Mouse (Mus musculus): ENCODE results near the gene Fbxo36.

GRCm38 (mm10) chr1:84935668-84936067 is 96.0 kb downstream of the Fbxo36 start:
- no peak for TF ChIP-seq CTCF (IDR thresholded peaks at IDR 0.05; ENCODE audit: borderline replicate concordance, insufficient read depth, low read length)
- TF ChIP-seq POLR2A (IDR thresholded peaks at IDR 0.05; ENCODE audit: low read depth, low read length) = no peak
